Mouse (Mus musculus) embryo, embryonic 10.5 days (tissue): ENCODE measurements around the gene Kalrn.

ENCODE experiments used
- DNase-seq: peaks from one replicate; pipeline ENCODE4 v3.0.0-alpha.2; 2015; ENCODE audit warnings: low spot score

Kalrn gene

GRCm38 (mm10) chr16:33938311-33939132 is 634.8 kb downstream of the Kalrn start:
- DNase-seq, result no peak

GRCm38 (mm10) chr16:33937567-33937966 is 635.8 kb downstream of the Kalrn start:
- DNase-seq, result no peak

DNA sequence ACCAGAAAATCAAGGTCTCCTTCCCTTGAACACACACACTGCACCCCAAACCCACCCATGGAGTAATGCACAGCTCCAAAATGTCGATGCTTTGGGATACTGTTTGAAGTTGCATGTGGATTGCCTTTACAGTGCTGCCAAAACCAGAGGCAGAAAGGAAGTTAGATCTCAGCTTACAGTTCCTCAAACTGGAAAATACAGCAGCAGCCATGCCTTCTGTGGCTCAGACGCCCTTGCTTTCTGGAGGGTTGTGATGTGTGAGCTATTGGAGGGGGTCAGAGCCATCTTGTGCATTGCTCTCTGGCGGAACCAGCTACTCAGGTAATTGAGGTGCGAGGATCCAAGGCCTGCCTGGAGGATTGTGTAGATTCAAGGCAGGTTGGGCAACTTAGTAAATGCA is 636.4 kb downstream of the Kalrn start:
- DNase-seq, result no peak

GRCm38 (mm10) chr16:33935407-33935785 is 637.9 kb downstream of the Kalrn start:
- DNase-seq, result no peak

DNA sequence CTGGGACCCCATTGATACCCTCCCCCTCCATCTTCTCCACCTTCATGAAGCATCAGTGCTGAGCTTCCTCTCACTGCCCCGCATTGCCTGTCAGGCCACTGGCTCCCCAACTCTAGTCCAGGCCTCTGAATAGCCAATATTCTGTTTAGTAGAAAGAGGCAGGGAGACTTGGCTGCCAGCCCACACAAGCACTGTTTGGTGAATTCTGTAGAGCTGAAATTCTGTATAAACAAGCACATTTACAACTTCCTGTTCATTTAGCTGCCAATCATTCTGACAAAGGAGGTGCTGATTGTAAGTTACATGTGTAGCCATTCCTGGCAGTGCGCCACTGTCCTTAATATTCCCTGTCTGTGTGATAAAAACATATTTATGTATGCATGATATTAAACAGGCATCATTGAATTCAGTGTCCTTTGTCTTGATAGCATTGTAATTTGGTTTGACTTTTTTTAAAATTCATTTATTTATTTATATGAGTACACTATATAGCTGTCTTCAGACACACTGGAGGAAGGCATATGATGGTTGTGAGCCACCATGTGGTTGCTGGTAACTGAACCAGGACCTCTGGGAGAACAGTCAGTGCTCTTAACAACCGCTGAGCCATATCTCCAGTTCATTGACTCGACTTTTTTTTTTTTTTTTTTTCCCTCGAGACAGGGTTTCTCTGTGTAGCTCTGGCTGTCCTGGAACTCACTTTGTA is 638.5 kb downstream of the Kalrn start:
- no peak for DNase-seq

- DNase-seq, result no peak
Measured at GRCm38 (mm10) chr16:33933411-33933810, 639.9 kb downstream of the Kalrn start.

- no peak for DNase-seq
Measured at GRCm38 (mm10) chr16:33932126-33932525, 641.2 kb downstream of the Kalrn start.

DNA sequence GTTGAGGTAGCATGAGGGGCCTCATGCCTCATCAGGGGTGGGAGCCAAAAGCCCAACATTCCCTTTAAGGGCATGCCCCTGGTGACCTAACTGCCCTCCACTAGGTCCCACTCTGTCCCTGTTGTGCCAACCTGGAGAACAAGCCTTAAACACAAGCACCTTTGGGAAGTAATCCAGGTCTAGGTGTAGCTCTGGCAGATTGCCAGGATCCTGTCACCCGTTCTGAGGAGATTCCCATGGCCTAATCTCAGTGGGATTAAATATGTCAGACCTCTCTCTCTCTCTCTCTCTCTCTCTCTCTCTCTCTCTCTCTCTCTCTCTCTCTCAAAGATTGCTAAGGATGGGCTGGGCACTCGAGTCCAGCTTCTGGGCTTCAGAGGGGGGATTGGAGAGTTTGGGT is 641.6 kb downstream of the Kalrn start:
- DNase-seq, result no peak

- no peak for DNase-seq
Measured at GRCm38 (mm10) chr16:33930785-33931184, 642.5 kb downstream of the Kalrn start.

DNA sequence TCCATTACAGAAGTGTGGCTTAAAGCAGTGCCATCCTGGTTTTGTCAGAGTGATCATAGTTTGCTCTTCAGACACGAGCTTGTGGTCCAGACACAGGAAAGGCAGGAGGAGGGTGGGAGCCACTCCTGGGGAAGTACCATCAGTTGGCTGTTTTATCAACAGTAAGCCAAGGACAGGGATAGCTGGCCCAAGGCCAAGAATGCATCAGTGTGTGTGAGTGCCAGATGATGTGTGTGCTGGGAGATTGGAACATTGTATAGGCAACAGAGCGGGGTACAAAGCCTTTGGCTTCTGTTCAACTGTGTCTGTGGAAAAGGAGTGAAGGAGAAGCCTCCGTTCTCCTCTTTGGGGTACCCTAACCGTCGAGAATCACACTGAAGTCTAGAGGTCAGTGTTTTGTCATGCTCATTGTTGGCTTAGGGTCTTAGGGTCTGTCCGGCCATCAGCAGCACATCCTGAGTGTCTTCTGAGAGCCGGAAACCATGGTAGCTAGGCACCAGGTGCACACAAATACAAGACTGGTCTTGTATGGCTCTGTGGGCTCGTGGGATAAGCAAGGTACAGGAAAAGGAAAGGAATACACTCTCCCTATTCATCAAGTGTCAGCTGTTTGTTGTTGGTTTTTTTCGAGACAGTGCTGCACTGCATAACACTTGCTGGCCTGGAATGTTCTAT is 644.4 kb downstream of the Kalrn start:
- no peak for DNase-seq

DNA sequence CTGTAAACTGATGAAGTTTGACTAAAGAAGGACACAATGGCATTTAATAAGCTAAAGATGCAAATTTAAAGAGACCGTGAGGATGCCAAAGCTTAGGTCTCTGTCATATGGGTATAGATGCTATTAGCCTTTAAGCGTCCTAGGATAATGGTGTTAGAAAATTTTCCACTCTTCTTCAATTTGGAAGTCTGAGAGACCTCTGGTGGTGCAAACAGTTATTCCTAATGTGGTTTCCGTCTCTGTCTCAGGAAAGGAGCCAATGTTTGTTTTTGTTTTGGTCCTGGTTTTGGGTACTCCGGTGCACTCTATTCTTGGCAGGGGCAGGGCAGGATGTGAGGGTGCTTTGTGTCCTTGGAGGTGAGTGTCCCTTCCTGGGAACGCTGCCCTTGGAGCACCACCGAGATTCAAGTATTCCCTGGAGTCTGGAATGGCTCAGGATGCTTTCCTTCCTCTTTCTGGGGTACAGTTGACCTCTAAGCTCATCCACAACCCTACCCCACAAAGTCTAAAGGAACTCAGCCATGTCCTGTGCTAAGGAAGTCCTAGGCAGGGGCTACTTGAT is 646.0 kb downstream of the Kalrn start:
- no peak for DNase-seq

DNA sequence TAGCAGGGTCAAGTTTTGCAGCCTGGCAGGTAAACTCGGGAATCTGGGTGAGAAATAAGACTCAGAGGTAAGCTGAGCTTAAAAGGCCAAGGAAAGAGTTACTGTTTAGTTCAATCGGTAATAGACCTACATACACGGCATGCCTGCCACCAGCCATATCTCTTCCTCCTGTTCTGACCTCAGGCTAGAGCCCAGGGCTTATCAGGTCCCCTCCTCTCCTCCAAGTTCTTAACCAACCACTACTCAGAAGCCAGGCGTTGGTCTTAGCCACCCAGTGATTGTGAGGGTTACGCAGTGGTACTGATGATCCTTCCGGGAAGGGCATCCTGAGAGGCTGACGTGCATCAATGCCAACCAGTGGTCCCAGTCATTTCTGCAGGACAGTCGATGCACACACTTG is 649.6 kb downstream of the Kalrn start:
- DNase-seq, result no peak

DNA sequence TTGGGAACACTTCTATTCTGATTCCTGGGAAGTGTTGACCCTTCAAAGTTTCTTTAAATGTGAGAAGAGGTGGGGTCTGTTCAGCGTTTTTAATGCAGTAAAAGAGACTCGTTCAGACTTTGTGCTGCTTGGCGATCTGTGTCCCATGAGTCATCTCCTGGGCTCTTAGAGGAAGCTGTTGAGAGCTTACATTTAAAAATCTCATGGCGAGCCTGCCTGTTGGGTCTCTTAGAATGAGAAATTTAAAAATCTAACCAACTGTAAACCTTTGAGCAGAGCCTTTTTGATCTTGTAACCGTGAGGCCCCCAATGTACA is 650.4 kb downstream of the Kalrn start:
- DNase-seq, result no peak

GRCm38 (mm10) chr16:33922111-33923000 is 651.0 kb downstream of the Kalrn start:
- no peak for DNase-seq

DNA sequence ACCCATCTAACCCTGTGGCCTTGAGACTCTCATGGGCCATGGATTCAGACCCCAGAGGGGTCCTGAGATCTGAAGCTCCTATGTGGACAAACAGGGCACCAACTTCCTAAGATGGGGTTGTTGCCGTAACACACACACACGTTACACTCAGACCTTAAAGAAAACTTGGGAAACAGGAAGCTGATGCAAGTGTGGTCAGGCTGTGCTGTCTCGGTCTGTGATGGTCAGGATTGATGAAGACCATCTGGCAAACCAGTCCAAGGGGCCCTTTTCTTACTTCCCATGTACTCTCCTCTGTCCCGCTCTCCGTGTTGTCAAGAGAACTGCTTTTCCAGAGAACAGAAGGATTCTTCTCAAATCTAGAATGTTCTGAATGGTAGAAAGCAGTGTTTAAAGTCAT is 651.8 kb downstream of the Kalrn start:
- DNase-seq, result no peak
